In genomic region chr1:39160167-39160566, GRCm38 (mm10) we compare ENCODE assay signal across 31 mouse cellular contexts. TPM values are rescaled to one million over a fixed set of nuclear protein-coding genes. Genes with fewer than 3 reads are reported as not detected.
DNase-seq lines count a peak whose midpoint lies in the region; ATAC-seq and TF ChIP-seq lines count a peak whose summit lies in the region.
"Had no signal": no experiment of that assay in that cellular context is flagged by ENCODE, and none has a peak within 500 bp of the region (broad histone marks: within the 10 kb centered on the region; RNA-seq: fewer than 3 reads in every experiment).

No protein-coding gene starts in this region.

- H3K4me3 ChIP-seq in layer of hippocampus, adult 2 months, result no peak overlapping the region
- H3K4me3 ChIP-seq in kidney, embryonic 15.5 days (replicated peaks), result no peak overlapping the region
- H3K4me3 ChIP-seq: embryonic facial prominence, embryonic 12.5 days; forebrain, embryonic 12.5 days; heart, embryonic 15.5 days; intestine, embryonic 15.5 days; limb, embryonic 10.5 days; liver, embryonic 15.5 days; lung, embryonic 15.5 days; megakaryocyte, embryonic 14.5 days; midbrain, embryonic 15.5 days; neural tube, embryonic 12.5 days had no signal

- no peak overlapping the region for H3K9ac ChIP-seq in kidney, embryonic 15.5 days
- H3K9ac ChIP-seq: embryonic facial prominence, embryonic 12.5 days; forebrain, embryonic 12.5 days; heart, embryonic 15.5 days; intestine, embryonic 15.5 days; liver, embryonic 15.5 days; lung, embryonic 15.5 days; midbrain, embryonic 15.5 days; neural tube, embryonic 12.5 days had no signal

- H3K36me3 ChIP-seq in kidney, embryonic 15.5 days, result no peaks in the 10 kb centered on the region
- H3K36me3 ChIP-seq: embryonic facial prominence, embryonic 12.5 days; forebrain, embryonic 12.5 days; heart, embryonic 15.5 days; intestine, embryonic 15.5 days; limb, embryonic 10.5 days; liver, embryonic 15.5 days; lung, embryonic 15.5 days; midbrain, embryonic 15.5 days; neural tube, embryonic 12.5 days had no signal

- TF ChIP-seq CTCF in layer of hippocampus, adult 2 months (conservative IDR thresholded peaks at IDR 0.05), result no peak

- H3K4me2 ChIP-seq in kidney, embryonic 15.5 days, result no peak overlapping the region
- H3K4me2 ChIP-seq: embryonic facial prominence, embryonic 12.5 days; forebrain, embryonic 12.5 days; heart, embryonic 15.5 days; intestine, embryonic 15.5 days; liver, embryonic 15.5 days; lung, embryonic 15.5 days; midbrain, embryonic 15.5 days; neural tube, embryonic 12.5 days had no signal

- 0 out of 2 replicates have a peak overlapping the region, but pooled peaks have one; percentile 23 for H3K27ac ChIP-seq in layer of hippocampus, adult 2 months
- H3K27ac ChIP-seq in kidney, embryonic 15.5 days, result no peak overlapping the region
- H3K27ac ChIP-seq: embryonic facial prominence, embryonic 12.5 days; forebrain, embryonic 12.5 days; heart, embryonic 15.5 days; intestine, embryonic 15.5 days; limb, embryonic 10.5 days; liver, embryonic 15.5 days; lung, embryonic 15.5 days; midbrain, embryonic 15.5 days; neural tube, embryonic 12.5 days had no signal

- intact Hi-C loops in left cerebral cortex, postnatal 36 days (cut with DNase I), result no loop called here

- DNase-seq in frontal cortex, postnatal 25 days (ENCODE audit: low spot score in 2 of 2), result no peak
- DNase-seq in layer of hippocampus, adult 2 months (ENCODE audit: low spot score in 2 of 2), result peak; percentile 50 to 52
- peak; percentile 58 to 67 for DNase-seq in left cerebral cortex, adult 18-20 months (ENCODE audit: low spot score in 2 of 2)
- DNase-seq in left cerebral cortex, postnatal 36 days (ENCODE audit: low spot score in 2 of 2), result peak; percentile 35 to 61
- no peak for DNase-seq in kidney, adult 18-20 months
- DNase-seq: adrenal gland, adult 8-10 months; cerebellum, adult 2 months; cerebellum, postnatal 25 days; gastrocnemius, postnatal 14 days; heart, postnatal 36 days; kidney, adult 9 months; kidney, postnatal 25 days; liver; lung, postnatal 36 days; spleen, adult 18-20 months; thymus, postnatal 25 days had no signal

- WGBS in kidney, embryonic 15.5 days, result 69% methylated on average over 4 of the region's 4 CpGs

- no peaks in the 10 kb centered on the region for H3K27me3 ChIP-seq in kidney, embryonic 15.5 days
- H3K27me3 ChIP-seq: embryonic facial prominence, embryonic 12.5 days; forebrain, embryonic 12.5 days; heart, embryonic 15.5 days; intestine, embryonic 15.5 days; liver, embryonic 15.5 days; lung, embryonic 15.5 days; midbrain, embryonic 15.5 days; neural tube, embryonic 12.5 days had no signal

- ATAC-seq in frontal cortex, adult (ENCODE audit: low TSS enrichment), result peak; percentile 97
- no peak for ATAC-seq in granulocyte monocyte progenitor cell, adult 5-6 weeks (replicated peaks; ENCODE audit: poor library complexity, severe bottlenecking)
- no peak for ATAC-seq in kidney, embryonic 15.5 days (replicated peaks; ENCODE audit: low FRiP score)
- ATAC-seq: activated CD4-positive, CD25-positive, alpha-beta regulatory T cell, adult 4 months; hindbrain, embryonic 16.5 days; intestine, embryonic 15.5 days; midbrain, embryonic 15.5 days had no signal

- no peaks in the 10 kb centered on the region for H3K9me3 ChIP-seq in kidney, embryonic 15.5 days (replicated peaks)
- H3K9me3 ChIP-seq: embryonic facial prominence, embryonic 12.5 days; forebrain, embryonic 12.5 days; heart, embryonic 15.5 days; intestine, embryonic 15.5 days; limb, embryonic 10.5 days; liver, embryonic 15.5 days; lung, embryonic 15.5 days; midbrain, embryonic 15.5 days; neural tube, embryonic 12.5 days had no signal

- H3K4me1 ChIP-seq in kidney, embryonic 15.5 days, result no peaks in the 10 kb centered on the region
- H3K4me1 ChIP-seq: embryonic facial prominence, embryonic 12.5 days; forebrain, embryonic 12.5 days; intestine, embryonic 15.5 days; limb, embryonic 10.5 days; liver, embryonic 15.5 days; lung, embryonic 15.5 days; midbrain, embryonic 15.5 days; neural tube, embryonic 12.5 days had no signal

RNA-seq across cellular contexts. Expression of gene Npas2, which starts 33.4 kb away (rescaled TPM):
- total RNA-seq in layer of hippocampus, adult 2 months (2021), result 10 to 100 TPM; 35.7 to 36.3 TPM
- 10 to 100 TPM; 58.8 to 70.4 TPM for total RNA-seq in left cerebral cortex, adult 18-20 months (2021)
- total RNA-seq in left cerebral cortex, postnatal 36 days (2021), result 10 to 100 TPM; 59.3 to 65.4 TPM
- total RNA-seq in granulocyte monocyte progenitor cell, adult 5-6 weeks (2014; fragmentation: Nextera tagmentation), result not detected in 2 replicates
- total RNA-seq in granulocyte monocyte progenitor cell, adult 5-6 weeks (2017), result not detected in 2 replicates
- polyA plus RNA-seq in kidney, embryonic 15.5 days (2015; fragmentation: Nextera tagmentation; extraction: Ambion mirVana), result 0.92 and 1.2 TPM in 2 replicates

Comparison
In these comparisons a context has a peak if more than half of its experiments do, and no peak if none do; other contexts are left out.
1. DNase-seq: peak in layer of hippocampus, adult 2 months (2 of 2), left cerebral cortex, adult 18-20 months (2 of 2) and left cerebral cortex, postnatal 36 days (2 of 2); none in frontal cortex, postnatal 25 days (0 of 2) and kidney, adult 18-20 months (single experiment).
2. RNA of gene Npas2, which starts 33.4 kb away (total RNA-seq): 58.8 to 70.4 TPM in left cerebral cortex, adult 18-20 months, 59.3 to 65.4 TPM in left cerebral cortex, postnatal 36 days and 35.7 to 36.3 TPM in layer of hippocampus, adult 2 months; not detected in granulocyte monocyte progenitor cell, adult 5-6 weeks; every median in the first group is over 10 times any median in the second.